Mouse (Mus musculus): ENCODE results near the gene Sec14l5.
"Not testable (repeated sequence)": the region's sequence is repeated elsewhere in the genome, so short reads cannot be mapped to it uniquely, and the experiment has no call there.

Sec14l5 gene

GRCm38 (mm10) chr16:5214126-5214525 lies 67.2 kb downstream of the Sec14l5 start:
- in situ Hi-C loops (cut with MboI, MseI): no loop called here

- in situ Hi-C loops (cut with MboI, MseI): no loop called here
These were observed 69.8 kb downstream of the Sec14l5 start for GRCm38 (mm10) chr16:5216686-5217085.

- in situ Hi-C loops (cut with MboI, MseI): no loop called here
These were observed 70.6 kb downstream of the Sec14l5 start for GRCm38 (mm10) chr16:5217341-5218133.

- in situ Hi-C loops (cut with MboI, MseI): no loop called here
These were observed 74.5 kb downstream of the Sec14l5 start for GRCm38 (mm10) chr16:5221403-5221802.

GRCm38 (mm10) chr16:5222140-5222539 lies 75.2 kb downstream of the Sec14l5 start, which contains the start of gene AU021092:
AU021092 (minus strand) TSS chr16:5222299.
- in situ Hi-C loops (cut with MboI, MseI): no loop called here

- in situ Hi-C loops (cut with MboI, MseI): not testable (repeated sequence)
These were observed 79.6 kb downstream of the Sec14l5 start for GRCm38 (mm10) chr16:5226534-5226933.

GRCm38 (mm10) chr16:5227501-5227900 lies 80.6 kb downstream of the Sec14l5 start:
- in situ Hi-C loops (cut with MboI, MseI): not testable (repeated sequence)

- in situ Hi-C loops (cut with MboI, MseI): not testable (repeated sequence)
These were observed 81.2 kb downstream of the Sec14l5 start for GRCm38 (mm10) chr16:5228103-5228502.

- in situ Hi-C loops (cut with MboI, MseI): no loop called here
These were observed 86.1 kb downstream of the Sec14l5 start for GRCm38 (mm10) chr16:5232982-5233381.

GRCm38 (mm10) chr16:5233418-5234313 lies 86.8 kb downstream of the Sec14l5 start, which contains the start of gene Alg1:
Alg1 (plus strand) TSS chr16:5233621.
- in situ Hi-C loops (cut with MboI, MseI): no loop called here

Measured in T-helper 2 cell (primary cell).